Mouse (Mus musculus): ENCODE measurements around the gene Kif3c. TPM values are rescaled to one million over a fixed set of nuclear protein-coding genes. Genes with fewer than 3 reads are reported as not detected.
"Not testable (repeated sequence)": the region's sequence is repeated elsewhere in the genome, so short reads cannot be mapped to it uniquely, and the experiment has no call there.

Gene Kif3c
- total and polyA plus RNA-seq, 3 experiments, result 2.5 to 5.6 TPM; not detected in 1

DNA sequence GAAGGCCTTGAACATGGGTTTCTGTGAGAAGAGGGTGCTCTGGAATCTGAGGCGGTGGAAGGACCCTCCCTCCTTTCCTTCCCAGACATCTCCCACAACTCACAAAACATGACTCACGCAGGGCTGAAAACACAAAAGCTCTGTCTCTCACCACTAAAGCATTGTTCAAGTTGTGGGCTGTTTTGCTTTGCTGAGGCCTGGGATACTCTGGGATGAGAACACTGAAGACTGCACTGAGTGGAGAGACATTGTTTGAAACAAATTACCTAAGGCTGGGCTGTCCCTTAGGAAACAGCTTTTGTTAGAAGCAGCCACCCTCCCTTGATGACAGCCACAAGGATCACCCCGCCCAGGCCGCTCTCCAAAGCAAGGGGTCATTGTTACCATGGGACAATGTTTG is 28.2 kb downstream of the Kif3c start:
- no peak overlapping the region for H3K27ac ChIP-seq (ENCODE audit: control insufficient read depth, low read depth, low read length)
- 0 out of 4 replicates have a peak, but pooled peaks cover 0 to 4% of the 10 kb centered on the region in 2 experiments for H3K4me1 ChIP-seq (ENCODE audit: control insufficient read depth in 1 of 2, insufficient read depth in 2 of 2, low read length in 2 of 2)
- H3K9ac ChIP-seq (ENCODE audit: control insufficient read depth, low read depth, low read length, poor library complexity, severe bottlenecking), result no peak overlapping the region
- H3K79me2 ChIP-seq (ENCODE audit: control insufficient read depth, insufficient read depth, low read length, poor library complexity), result no peaks in the 10 kb centered on the region
- no peaks in the 10 kb centered on the region for H3K27me3 ChIP-seq (ENCODE audit: control insufficient read depth in 1 of 2, insufficient read depth in 2 of 2, low read length in 2 of 2)
- no peaks in the 10 kb centered on the region for H3K9me3 ChIP-seq (replicated peaks; ENCODE audit: insufficient read depth, low read length)
- no peak for DNase-seq (ENCODE audit: low read depth, low spot score)
- no peaks in the 10 kb centered on the region for H3K36me3 ChIP-seq (ENCODE audit: control insufficient read depth in 1 of 2, insufficient read depth in 2 of 2, low read length in 2 of 2)
- no peak overlapping the region for H3K4me3 ChIP-seq (ENCODE audit: control insufficient read depth in 1 of 2, insufficient read depth in 1 of 2, low read depth in 2 of 2, low read length in 2 of 2)
- TF ChIP-seq BHLHE40 (IDR thresholded peaks at IDR 0.05; ENCODE audit: borderline replicate concordance, low read depth, low read length), result no peak
- no peak for TF ChIP-seq ZNF384 (IDR thresholded peaks at IDR 0.05; ENCODE audit: low read depth, low read length)
- no peak for TF ChIP-seq MAFK (IDR thresholded peaks at IDR 0.05; ENCODE audit: borderline replicate concordance, low read depth, low read length)
- no peak for TF ChIP-seq UBTF (IDR thresholded peaks at IDR 0.05; ENCODE audit: borderline replicate concordance, insufficient read depth, low read depth, low read length)
- no peak for TF ChIP-seq SIN3A (IDR thresholded peaks at IDR 0.05; ENCODE audit: low read length)

DNA sequence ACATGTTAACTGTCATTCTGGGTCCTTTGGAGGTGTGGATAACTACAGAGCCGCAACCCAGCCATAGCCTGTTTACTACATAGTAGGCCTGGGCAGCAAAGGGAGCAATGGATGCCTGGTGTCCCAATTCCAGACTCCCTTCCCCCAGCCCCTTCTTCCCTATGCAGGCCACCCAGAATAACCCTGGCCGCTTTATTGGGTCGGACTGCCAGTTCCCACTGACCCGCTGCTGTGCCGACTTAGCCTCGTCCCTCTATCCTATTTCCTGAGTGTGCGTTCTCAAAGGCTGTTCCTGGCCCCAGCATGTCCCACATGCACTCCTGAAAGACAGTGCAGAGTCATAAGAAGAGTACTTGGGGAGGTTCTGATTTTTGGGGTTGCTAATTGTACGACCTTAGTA is 32.0 kb downstream of the Kif3c start:
- no peaks in the 10 kb centered on the region for H3K4me1 ChIP-seq (ENCODE audit: control insufficient read depth in 1 of 2, insufficient read depth in 2 of 2, low read length in 2 of 2)
- H3K79me2 ChIP-seq (ENCODE audit: control insufficient read depth, insufficient read depth, low read length, poor library complexity), result no peaks in the 10 kb centered on the region
- H3K27me3 ChIP-seq (ENCODE audit: control insufficient read depth in 1 of 2, insufficient read depth in 2 of 2, low read length in 2 of 2), result no peaks in the 10 kb centered on the region
- no peak overlapping the region for H3K4me3 ChIP-seq (ENCODE audit: control insufficient read depth in 1 of 2, insufficient read depth in 1 of 2, low read depth in 2 of 2, low read length in 2 of 2)
- DNase-seq (ENCODE audit: low read depth, low spot score), result no peak
- no peak overlapping the region for H3K27ac ChIP-seq (ENCODE audit: control insufficient read depth, low read depth, low read length)
- TF ChIP-seq JUND (IDR thresholded peaks at IDR 0.05; ENCODE audit: low read depth, low read length), result no peak
- TF ChIP-seq USF1 (IDR thresholded peaks at IDR 0.05; ENCODE audit: low read depth, low read length), result no peak
- TF ChIP-seq MXI1 (IDR thresholded peaks at IDR 0.05; ENCODE audit: low read depth, low read length), result no peak
- no peak for TF ChIP-seq POLR2A (IDR thresholded peaks at IDR 0.05; ENCODE audit: control insufficient read depth in 1 of 2, insufficient read depth in 1 of 2, low read depth in 1 of 2, low read length in 2 of 2, poor library complexity in 1 of 2)
- no peak for TF ChIP-seq RAD21 (IDR thresholded peaks at IDR 0.05; ENCODE audit: low read depth, low read length)
- no peak for TF ChIP-seq ZKSCAN1 (IDR thresholded peaks at IDR 0.05; ENCODE audit: low read depth, low read length)
- no peak for TF ChIP-seq MAFK (IDR thresholded peaks at IDR 0.05; ENCODE audit: borderline replicate concordance, low read depth, low read length)
- no peak for TF ChIP-seq ELF1 (IDR thresholded peaks at IDR 0.05; ENCODE audit: low read depth, low read length)
- TF ChIP-seq MYC (IDR thresholded peaks at IDR 0.05; ENCODE audit: low read depth, low read length), result no peak
- TF ChIP-seq TBP (IDR thresholded peaks at IDR 0.05; ENCODE audit: low read depth, low read length), result no peak
- no peak for TF ChIP-seq MEF2A (IDR thresholded peaks at IDR 0.05; ENCODE audit: extremely low read depth, insufficient replicate concordance, low read depth, low read length, poor library complexity, severe bottlenecking)
- TF ChIP-seq ZMIZ1 (IDR thresholded peaks at IDR 0.05; ENCODE audit: low read depth, low read length), result no peak
- no peaks in the 10 kb centered on the region for H3K36me3 ChIP-seq (ENCODE audit: control insufficient read depth in 1 of 2, insufficient read depth in 2 of 2, low read length in 2 of 2)
- no peak overlapping the region for H3K9ac ChIP-seq (ENCODE audit: control insufficient read depth, low read depth, low read length, poor library complexity, severe bottlenecking)
- H3K9me3 ChIP-seq (replicated peaks; ENCODE audit: insufficient read depth, low read length), result no peaks in the 10 kb centered on the region

DNA sequence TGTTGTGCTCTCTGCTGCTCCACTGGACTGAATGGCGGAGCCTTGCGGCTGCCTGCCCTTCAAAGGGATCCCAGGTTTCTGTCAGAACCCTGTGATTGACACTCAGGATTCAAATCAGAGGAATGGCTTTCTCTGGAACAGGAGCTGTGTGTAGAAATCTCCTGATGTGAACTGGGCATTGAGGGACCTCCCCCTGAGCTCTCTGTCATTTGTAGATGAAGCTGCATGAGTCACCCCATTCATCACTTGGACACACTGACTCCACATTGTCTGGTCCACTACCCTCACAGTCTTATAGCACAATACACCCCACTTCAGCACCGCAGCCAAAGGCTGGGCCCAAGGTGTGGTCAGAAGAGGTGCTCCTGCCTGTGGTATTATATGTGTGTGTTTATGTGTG is 40.7 kb downstream of the Kif3c start:
- H3K27ac ChIP-seq (ENCODE audit: control insufficient read depth, low read depth, low read length); H3K9me3 ChIP-seq (replicated peaks; ENCODE audit: insufficient read depth, low read length); H3K4me1 ChIP-seq (ENCODE audit: control insufficient read depth in 1 of 2, insufficient read depth in 2 of 2, low read length in 2 of 2); H3K79me2 ChIP-seq (ENCODE audit: control insufficient read depth, insufficient read depth, low read length, poor library complexity); H3K36me3 ChIP-seq (ENCODE audit: control insufficient read depth in 1 of 2, insufficient read depth in 2 of 2, low read length in 2 of 2); H3K27me3 ChIP-seq (ENCODE audit: control insufficient read depth in 1 of 2, insufficient read depth in 2 of 2, low read length in 2 of 2); DNase-seq (ENCODE audit: low read depth, low spot score); H3K9ac ChIP-seq (ENCODE audit: control insufficient read depth, low read depth, low read length, poor library complexity, severe bottlenecking); H3K4me3 ChIP-seq (ENCODE audit: control insufficient read depth in 1 of 2, insufficient read depth in 1 of 2, low read depth in 2 of 2, low read length in 2 of 2): not testable (repeated sequence)
